Mouse (Mus musculus): ENCODE measurements at regions not wholly inside any gene's neighbourhood (a gene's known extent, or its start where the extent isn't known, plus 50 kb on each side); places are given as distances from the start of the nearest gene placed in this dataset.
"Not testable (repeated sequence)": the region's sequence is repeated elsewhere in the genome, so short reads cannot be mapped to it uniquely, and the experiment has no call there.

- peak; percentile 76 for DNase-seq (ENCODE audit: low read depth, low spot score)
Observed at GRCm38 (mm10) chr13:111309848-111310692, 55.3 kb downstream of the Actbl2 start.

- DNase-seq (ENCODE audit: low read depth, low spot score), result no peak
Observed at GRCm38 (mm10) chr13:111310693-111311045, 55.9 kb downstream of the Actbl2 start.

- DNase-seq (ENCODE audit: low read depth, low spot score), result not testable (repeated sequence)
Observed at GRCm38 (mm10) chr13:111313506-111313905, 58.7 kb downstream of the Actbl2 start.

- DNase-seq (ENCODE audit: low read depth, low spot score), result not testable (repeated sequence)
Observed at GRCm38 (mm10) chr13:111317876-111318275, 63.1 kb downstream of the Actbl2 start.

GRCm38 (mm10) chr13:111323206-111323605, 68.4 kb downstream of the Actbl2 start:
- DNase-seq (ENCODE audit: low read depth, low spot score), result no peak

- no peak for DNase-seq (ENCODE audit: low read depth, low spot score)
Observed at GRCm38 (mm10) chr13:111326096-111326665, 71.4 kb downstream of the Actbl2 start.

GRCm38 (mm10) chr13:111333035-111333434, 78.2 kb downstream of the Actbl2 start:
- DNase-seq (ENCODE audit: low read depth, low spot score), result no peak

GRCm38 (mm10) chr13:111333851-111334250, 79.0 kb downstream of the Actbl2 start:
- DNase-seq (ENCODE audit: low read depth, low spot score), result no peak

- DNase-seq (ENCODE audit: low read depth, low spot score), result no peak
Observed at GRCm38 (mm10) chr13:111334258-111335052, 79.6 kb downstream of the Actbl2 start.

- no peak for DNase-seq (ENCODE audit: low read depth, low spot score)
Observed at GRCm38 (mm10) chr13:111344981-111345380, 90.2 kb downstream of the Actbl2 start.

- DNase-seq (ENCODE audit: low read depth, low spot score), result no peak
Observed at GRCm38 (mm10) chr13:111345486-111346440, 91.0 kb downstream of the Actbl2 start.

GRCm38 (mm10) chr13:111356520-111357456, 102.0 kb downstream of the Actbl2 start:
- DNase-seq (ENCODE audit: low read depth, low spot score), result peak; percentile 17

- DNase-seq (ENCODE audit: low read depth, low spot score), result peak; percentile 48
Observed at GRCm38 (mm10) chr13:111361456-111361855, 106.6 kb downstream of the Actbl2 start.

GRCm38 (mm10) chr13:111363176-111363739, 108.4 kb downstream of the Actbl2 start:
- no peak for DNase-seq (ENCODE audit: low read depth, low spot score)

GRCm38 (mm10) chr13:111366871-111367270, 112.1 kb downstream of the Actbl2 start:
- DNase-seq (ENCODE audit: low read depth, low spot score), result no peak

GRCm38 (mm10) chr13:111367620-111368019, 112.8 kb downstream of the Actbl2 start:
- DNase-seq (ENCODE audit: low read depth, low spot score), result no peak

GRCm38 (mm10) chr13:111369916-111370315, 115.1 kb downstream of the Actbl2 start:
- no peak for DNase-seq (ENCODE audit: low read depth, low spot score)

- DNase-seq (ENCODE audit: low read depth, low spot score), result no peak
Observed at GRCm38 (mm10) chr13:111373281-111373680, 116.6 kb downstream of the Gpbp1 start.

GRCm38 (mm10) chr13:111373801-111374200, 116.1 kb downstream of the Gpbp1 start:
- no peak for DNase-seq (ENCODE audit: low read depth, low spot score)

All from telencephalon, adult 2 months (tissue).